Mouse (Mus musculus): Measurements from ENCODE around the gene Gp2. TPM values are rescaled to one million over a fixed set of nuclear protein-coding genes. Genes with fewer than 3 reads are reported as not detected.
A peak's percentile ranks its signal among the peaks of the same experiment; 100 is the strongest.

Gp2 gene
- not detected in 2 replicates for total RNA-seq (2014; rRNA removed)
- not detected in 2 replicates for polyA plus RNA-seq (2015; fragmentation: Nextera tagmentation; extraction: Ambion mirVana)

DNA sequence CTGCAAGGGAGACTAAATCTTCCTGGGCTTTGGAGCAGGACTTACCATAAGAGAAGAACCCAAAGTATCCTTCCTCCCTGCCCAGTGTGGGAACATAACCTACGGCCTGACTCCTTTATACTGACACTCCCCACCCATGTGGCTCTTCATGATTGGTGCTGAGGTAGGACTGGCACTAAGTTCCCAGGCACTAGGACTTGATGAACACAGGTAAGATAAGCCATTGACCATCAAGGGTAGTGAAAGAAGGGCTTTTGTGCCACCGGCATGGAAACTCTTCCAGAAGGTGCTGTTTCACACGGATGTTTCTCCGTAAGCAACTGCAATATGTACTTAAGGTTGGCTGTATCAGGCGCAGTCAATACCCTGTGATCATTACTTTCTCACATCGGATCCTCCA is at the start of gene Gp2:
Gp2 (minus strand) TSS at position 101 of the 400 bp plus-strand sequence.
- Histone ChIP-seq H3K9ac (replicated peaks; ENCODE audit: low read length) (no peak within 1 kb of the TSS), H3K36me3 (ENCODE audit: insufficient read depth, low read length) (no peaks in the 10 kb centered on the region), H3K27ac (no peak within 1 kb of the TSS), H3K4me2 (ENCODE audit: low read depth, low read length) (no peak within 1 kb of the TSS), H3K27me3 (ENCODE audit: insufficient read depth, low read length) (no peaks in the 10 kb centered on the region), H3K4me3 (ENCODE audit: low read length) (no peak within 1 kb of the TSS), H3K4me1 (ENCODE audit: insufficient read depth, low read length) (no peaks in the 10 kb centered on the region), H3K9me3 (ENCODE audit: low read length) (no peaks in the 10 kb centered on the region)
- DNase-seq (ENCODE audit: low spot score) (no peak), ATAC-seq (no peak)
- no peak for TF ChIP-seq CTCF (IDR thresholded peaks at IDR 0.05; ENCODE audit: low read depth)
- 90% methylated on average over 6 of the region's 6 CpGs for WGBS

DNA sequence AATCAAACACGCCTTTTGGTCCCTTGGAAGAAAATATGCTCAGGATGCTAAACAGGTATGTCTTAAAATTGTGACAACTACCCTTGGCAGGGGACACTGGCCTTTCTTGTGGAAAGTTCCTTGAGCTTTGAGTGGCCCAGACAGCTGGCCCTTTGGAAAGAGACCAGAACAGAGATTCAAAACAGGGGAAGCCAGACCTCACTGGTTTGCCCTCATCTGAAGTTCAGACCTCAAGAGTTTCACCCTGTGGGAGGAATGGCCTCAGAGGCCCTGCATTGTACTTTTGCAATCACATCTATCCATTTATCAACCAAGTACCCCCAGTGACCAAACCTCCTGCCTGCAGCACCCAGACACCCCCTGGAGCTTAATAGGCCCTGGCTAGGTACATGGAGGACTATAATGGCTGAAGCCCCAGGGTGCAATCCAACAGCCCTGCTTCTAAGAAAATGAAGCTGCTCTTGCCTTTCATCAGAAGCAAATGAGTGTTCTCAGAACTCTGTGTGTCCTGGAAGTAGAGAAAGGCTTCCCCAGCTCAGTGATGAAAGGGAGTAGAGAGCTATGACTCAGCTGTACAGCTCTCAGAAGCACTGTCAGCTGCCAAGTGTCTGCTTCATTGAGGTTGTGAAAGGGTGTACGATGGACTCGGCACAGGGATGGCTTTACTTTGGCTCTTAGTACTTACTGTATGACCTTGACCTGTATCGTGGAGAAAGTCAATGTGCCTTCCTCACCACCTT is 31.1 kb upstream of the Gp2 start:
- Histone ChIP-seq H3K9me3 (ENCODE audit: low read length) (no peaks in the 10 kb centered on the region), H3K4me3 (ENCODE audit: low read length) (no peak overlapping the region), H3K4me1 (ENCODE audit: insufficient read depth, low read length) (no peaks in the 10 kb centered on the region), H3K27me3 (ENCODE audit: insufficient read depth, low read length) (no peaks in the 10 kb centered on the region), H3K27ac (no peak overlapping the region), H3K4me2 (ENCODE audit: low read depth, low read length) (no peak overlapping the region), H3K36me3 (ENCODE audit: insufficient read depth, low read length) (no peaks in the 10 kb centered on the region), H3K9ac (replicated peaks; ENCODE audit: low read length) (no peak overlapping the region)
- WGBS: 87% methylated on average over 4 of the region's 4 CpGs
- no peak for DNase-seq (ENCODE audit: low spot score)
- no peak for TF ChIP-seq CTCF (IDR thresholded peaks at IDR 0.05; ENCODE audit: low read depth)
- no peak for ATAC-seq

DNA sequence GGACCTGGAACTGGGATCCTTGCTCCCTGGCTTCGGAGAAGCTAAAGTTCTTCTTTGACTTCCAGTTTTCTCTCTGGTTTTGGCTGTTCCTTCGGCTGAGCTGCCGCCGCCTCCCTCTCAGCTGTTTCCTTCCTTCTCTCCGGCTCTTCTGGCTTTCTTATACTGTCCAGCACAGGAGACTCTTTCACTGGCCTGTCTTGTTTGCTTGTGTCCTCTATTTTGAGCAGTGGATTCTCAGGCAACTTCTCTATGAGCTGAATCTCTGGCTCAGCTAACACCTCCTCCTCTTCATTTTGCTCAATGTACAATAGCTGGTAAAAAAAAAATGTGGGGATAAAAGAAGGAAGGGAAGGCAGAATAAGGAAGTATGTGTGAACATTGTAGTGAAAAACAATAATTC is 27.6 kb upstream of the Gp2 start:
- H3K36me3 ChIP-seq (ENCODE audit: insufficient read depth, low read length): no peaks in the 10 kb centered on the region
- WGBS: 86% methylated on average over 5 of the region's 5 CpGs
- H3K4me1 ChIP-seq (ENCODE audit: insufficient read depth, low read length): no peaks in the 10 kb centered on the region

DNA sequence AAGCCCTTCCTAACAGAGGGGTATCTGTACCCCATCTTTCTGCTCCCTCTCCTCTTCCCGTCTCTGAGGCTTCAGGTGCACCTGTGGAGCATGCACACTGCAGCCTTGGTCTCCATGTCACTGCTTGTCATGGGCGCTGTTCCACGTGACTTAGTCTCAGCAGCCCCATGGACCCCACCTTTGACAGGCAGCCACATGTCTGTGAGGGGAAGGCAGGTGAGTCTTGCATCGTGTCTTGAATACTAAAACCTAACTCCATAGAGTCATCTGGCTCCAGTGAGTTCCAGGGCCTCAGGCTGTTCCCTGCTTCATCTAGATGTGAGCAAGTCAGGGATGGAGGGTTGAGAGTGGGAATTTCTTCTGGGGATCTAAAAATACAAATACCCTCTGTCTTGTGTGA is 25.1 kb upstream of the Gp2 start:
- Histone ChIP-seq H3K27ac (no peak overlapping the region), H3K4me2 (ENCODE audit: low read depth, low read length) (no peak overlapping the region), H3K4me3 (ENCODE audit: low read length) (no peak overlapping the region), H3K9me3 (ENCODE audit: low read length) (no peaks in the 10 kb centered on the region), H3K9ac (replicated peaks; ENCODE audit: low read length) (no peak overlapping the region), H3K4me1 (ENCODE audit: insufficient read depth, low read length) (no peaks in the 10 kb centered on the region), H3K36me3 (ENCODE audit: insufficient read depth, low read length) (no peaks in the 10 kb centered on the region), H3K27me3 (ENCODE audit: insufficient read depth, low read length) (no peaks in the 10 kb centered on the region)
- no peak for TF ChIP-seq CTCF (IDR thresholded peaks at IDR 0.05; ENCODE audit: low read depth)
- 84% methylated on average over 4 of the region's 4 CpGs for WGBS
- no peak for DNase-seq (ENCODE audit: low spot score)
- ATAC-seq: no peak

More for the DNA sequence above, 27.6 kb upstream of the Gp2 start:
- ATAC-seq: no peak
- Histone ChIP-seq H3K9ac (replicated peaks; ENCODE audit: low read length) (no peak overlapping the region), H3K4me2 (ENCODE audit: low read depth, low read length) (no peak overlapping the region), H3K27ac (no peak overlapping the region), H3K4me3 (ENCODE audit: low read length) (no peak overlapping the region), H3K27me3 (ENCODE audit: insufficient read depth, low read length) (no peaks in the 10 kb centered on the region), H3K9me3 (ENCODE audit: low read length) (no peaks in the 10 kb centered on the region)
- DNase-seq (ENCODE audit: low spot score): no peak
- no peak for TF ChIP-seq CTCF (IDR thresholded peaks at IDR 0.05; ENCODE audit: low read depth)

DNA sequence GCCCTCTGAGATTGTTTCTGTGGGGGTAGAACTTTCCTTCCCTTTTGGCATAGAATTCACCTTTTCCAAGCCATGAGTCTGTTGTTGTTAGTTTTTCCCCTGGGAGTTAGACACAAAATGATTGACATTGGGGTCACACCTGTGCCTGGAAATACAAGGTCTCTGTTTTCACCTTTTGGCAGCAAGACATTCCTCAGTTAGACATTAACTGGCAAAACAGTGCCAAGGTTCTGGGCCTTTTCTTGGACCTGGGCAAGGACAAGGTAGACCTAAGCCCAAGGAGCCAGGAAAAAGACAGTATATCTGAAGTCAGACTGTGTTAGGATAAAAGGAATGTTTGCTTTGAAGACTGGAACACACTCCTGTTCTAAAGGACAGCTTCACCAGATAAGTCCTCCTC is 20.2 kb upstream of the Gp2 start, which contains the start of gene Umod:
Umod (minus strand) TSS at position 27 of the 400 bp plus-strand sequence.
- Histone ChIP-seq H3K27ac (no peak within 1 kb of the TSS), H3K9me3 (ENCODE audit: low read length) (no peaks in the 10 kb centered on the region), H3K9ac (replicated peaks; ENCODE audit: low read length) (no peak within 1 kb of the TSS), H3K4me2 (ENCODE audit: low read depth, low read length) (no peak within 1 kb of the TSS), H3K27me3 (ENCODE audit: insufficient read depth, low read length) (no peaks in the 10 kb centered on the region), H3K36me3 (ENCODE audit: insufficient read depth, low read length) (no peaks in the 10 kb centered on the region), H3K4me3 (ENCODE audit: low read length) (no peak within 1 kb of the TSS), H3K4me1 (ENCODE audit: insufficient read depth, low read length) (no peaks in the 10 kb centered on the region)
- DNase-seq (ENCODE audit: low spot score) (no peak), ATAC-seq (no peak)
- no peak for TF ChIP-seq CTCF (IDR thresholded peaks at IDR 0.05; ENCODE audit: low read depth)

DNA sequence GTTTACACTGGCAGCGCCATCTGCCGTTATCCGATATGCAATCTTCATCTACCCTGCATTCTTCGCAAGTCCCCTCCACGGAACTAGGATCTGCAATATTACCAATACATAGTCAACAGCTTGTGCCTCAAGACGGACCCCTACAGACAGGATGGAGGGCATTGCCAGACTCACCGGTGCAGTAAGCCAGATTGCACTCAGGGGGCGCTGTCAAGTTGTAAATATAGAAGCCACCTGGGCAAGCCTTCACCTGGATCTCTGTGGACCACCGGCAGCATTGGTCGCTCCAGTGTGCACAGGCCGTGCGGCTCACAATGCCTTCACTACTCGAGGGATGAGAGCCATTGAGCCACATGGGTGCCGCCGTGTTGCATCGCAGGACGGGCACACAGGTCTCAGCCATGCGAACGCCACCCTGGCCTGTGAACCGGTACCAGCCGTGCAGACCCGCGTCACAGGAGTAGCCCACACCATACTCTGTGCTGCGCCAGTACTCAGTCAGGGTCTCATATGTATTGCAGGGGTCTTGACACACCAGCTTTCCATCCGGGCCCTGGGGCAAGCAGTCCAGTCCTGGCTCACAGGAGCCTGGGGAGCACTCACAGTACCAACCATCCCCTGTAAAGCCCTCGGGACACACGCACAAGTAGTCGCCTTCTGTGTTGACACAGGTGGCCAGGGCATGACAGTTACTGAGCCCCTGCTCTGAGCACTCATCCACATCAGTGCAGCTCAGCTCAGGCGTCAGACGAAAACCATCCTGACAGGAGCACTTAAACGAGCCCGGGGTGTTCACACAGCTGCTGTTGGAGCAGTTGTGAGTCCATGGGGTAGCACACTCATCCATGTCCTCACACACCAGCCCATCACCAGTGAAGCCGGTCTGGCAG is 17.7 kb upstream of the Gp2 start:
- ATAC-seq (no peak), DNase-seq (ENCODE audit: low spot score) (no peak)
- no peaks in the 10 kb centered on the region for H3K9me3 ChIP-seq (ENCODE audit: low read length)
- H3K4me2 ChIP-seq (ENCODE audit: low read depth, low read length): no peak overlapping the region
- TF ChIP-seq CTCF (IDR thresholded peaks at IDR 0.05; ENCODE audit: low read depth): peak; percentile 10; the same call in 1 of the 2 replicates
- H3K36me3 ChIP-seq (ENCODE audit: insufficient read depth, low read length): no peaks in the 10 kb centered on the region
- no peak overlapping the region for H3K27ac ChIP-seq
- H3K4me3 ChIP-seq (ENCODE audit: low read length): no peak overlapping the region
- no peaks in the 10 kb centered on the region for H3K4me1 ChIP-seq (ENCODE audit: insufficient read depth, low read length)
- 78% methylated on average over 33 of the region's 33 CpGs for WGBS
- no peak overlapping the region for H3K9ac ChIP-seq (replicated peaks; ENCODE audit: low read length)
- H3K27me3 ChIP-seq (ENCODE audit: insufficient read depth, low read length): no peaks in the 10 kb centered on the region
